Mouse (Mus musculus): Measurements from ENCODE around the gene Gstm7. TPM values are rescaled to one million over a fixed set of nuclear protein-coding genes. Genes with fewer than 3 reads are reported as not detected.
"Not testable (repeated sequence)": the region's sequence is repeated elsewhere in the genome, so short reads cannot be mapped to it uniquely, and the experiment has no call there.

The Gstm7 gene
- polyA plus RNA-seq, 1 experiment from 2014 or later = 14.6 TPM

- WGBS = 51% methylated on average over 11 of the region's 11 CpGs
- H3K4me1 ChIP-seq = peaks cover 11% of the 10 kb centered on the region
- no peak overlapping the region for H3K4me3 ChIP-seq
- no peak overlapping the region for H3K27ac ChIP-seq (replicated peaks)
- peaks cover 17% of the 10 kb centered on the region for H3K36me3 ChIP-seq
- H3K4me2 ChIP-seq = no peak overlapping the region
- no peak overlapping the region for H3K9ac ChIP-seq
- H3K27me3 ChIP-seq (replicated peaks) = no peaks in the 10 kb centered on the region
- ATAC-seq (ENCODE audit: extremely low read depth, insufficient number of reproducible peaks, low FRiP score, low TSS enrichment) = no peak
- no peaks in the 10 kb centered on the region for H3K9me3 ChIP-seq
These were observed 30.5 kb downstream of the Gstm7 start for GRCm38 (mm10) chr3:107900955-107901673.

- Histone ChIP-seq H3K27ac (replicated peaks) (no peak overlapping the region), H3K27me3 (replicated peaks) (no peaks in the 10 kb centered on the region), H3K9me3 (no peaks in the 10 kb centered on the region), H3K9ac (no peak overlapping the region), H3K4me3 (no peak overlapping the region), H3K4me2 (no peak overlapping the region), H3K4me1 (peaks cover 18% of the 10 kb centered on the region), H3K36me3 (peaks cover 17% of the 10 kb centered on the region)
- ATAC-seq (ENCODE audit: extremely low read depth, insufficient number of reproducible peaks, low FRiP score, low TSS enrichment) = no peak
- 88% methylated on average over 13 of the region's 13 CpGs for WGBS
These were observed 32.9 kb downstream of the Gstm7 start for GRCm38 (mm10) chr3:107898691-107899090.

- Histone ChIP-seq H3K27me3 (replicated peaks) (no peaks in the 10 kb centered on the region), H3K4me2 (peak within 1 kb of the TSS; percentile 90), H3K9me3 (no peaks in the 10 kb centered on the region), H3K36me3 (peaks cover 20% of the 10 kb centered on the region), H3K9ac (peak within 1 kb of the TSS; percentile 90), H3K4me3 (peak within 1 kb of the TSS; percentile 83), H3K27ac (replicated peaks) (peak within 1 kb of the TSS; percentile 85), H3K4me1 (peaks cover 13% of the 10 kb centered on the region)
- 8% methylated on average over 40 of the region's 40 CpGs for WGBS
- ATAC-seq (ENCODE audit: extremely low read depth, insufficient number of reproducible peaks, low FRiP score, low TSS enrichment) = peak; percentile 84
These were observed 35.7 kb downstream of the Gstm7 start, which contains the start of gene Gstm5 for GRCm38 (mm10) chr3:107895720-107896569. TSS of gene Gstm5 (plus strand) at chr3:107895821.

- Histone ChIP-seq H3K9me3 (no peaks in the 10 kb centered on the region), H3K27me3 (replicated peaks) (no peaks in the 10 kb centered on the region), H3K4me1 (peaks cover 10% of the 10 kb centered on the region), H3K4me2 (peak overlapping the region; percentile 90), H3K9ac (peak overlapping the region; percentile 90), H3K36me3 (peaks cover 20% of the 10 kb centered on the region), H3K4me3 (peak overlapping the region; percentile 83), H3K27ac (replicated peaks) (no peak overlapping the region)
- 5% methylated on average over 6 of the region's 6 CpGs for WGBS
- no peak for ATAC-seq (ENCODE audit: extremely low read depth, insufficient number of reproducible peaks, low FRiP score, low TSS enrichment)
These were observed 36.4 kb downstream of the Gstm7 start for GRCm38 (mm10) chr3:107895194-107895719.

- H3K27me3 ChIP-seq (replicated peaks); H3K9me3 ChIP-seq; ATAC-seq (ENCODE audit: extremely low read depth, insufficient number of reproducible peaks, low FRiP score, low TSS enrichment); H3K4me2 ChIP-seq; H3K4me1 ChIP-seq; H3K4me3 ChIP-seq; H3K9ac ChIP-seq; H3K27ac ChIP-seq (replicated peaks); H3K36me3 ChIP-seq: not testable (repeated sequence)
- WGBS = 73% methylated on average over 2 of the region's 2 CpGs
These were observed 42.4 kb downstream of the Gstm7 start for GRCm38 (mm10) chr3:107889236-107889635.

- no peak for ATAC-seq (ENCODE audit: extremely low read depth, insufficient number of reproducible peaks, low FRiP score, low TSS enrichment)
- H3K9me3 ChIP-seq = no peaks in the 10 kb centered on the region
- H3K9ac ChIP-seq = no peak overlapping the region
- no peak overlapping the region for H3K4me3 ChIP-seq
- H3K4me2 ChIP-seq = no peak overlapping the region
- no peaks in the 10 kb centered on the region for H3K4me1 ChIP-seq
- WGBS = 77% methylated on average over 9 of the region's 9 CpGs
- no peaks in the 10 kb centered on the region for H3K36me3 ChIP-seq
- no peak overlapping the region for H3K27ac ChIP-seq (replicated peaks)
- H3K27me3 ChIP-seq (replicated peaks) = peaks cover 6% of the 10 kb centered on the region; the same call in 1 of the 2 replicates
These were observed 43.7 kb downstream of the Gstm7 start for GRCm38 (mm10) chr3:107887674-107888495.

- H3K4me3 ChIP-seq = no peak overlapping the region
- H3K36me3 ChIP-seq = no peaks in the 10 kb centered on the region
- no peak overlapping the region for H3K9ac ChIP-seq
- H3K9me3 ChIP-seq = no peaks in the 10 kb centered on the region
- ATAC-seq (ENCODE audit: extremely low read depth, insufficient number of reproducible peaks, low FRiP score, low TSS enrichment) = no peak
- 59% methylated on average over 12 of the region's 12 CpGs for WGBS
- H3K4me2 ChIP-seq = no peak overlapping the region
- no peaks in the 10 kb centered on the region for H3K27me3 ChIP-seq (replicated peaks)
- H3K4me1 ChIP-seq = peaks cover 4% of the 10 kb centered on the region
- H3K27ac ChIP-seq (replicated peaks) = no peak overlapping the region
These were observed 53.6 kb downstream of the Gstm7 start for GRCm38 (mm10) chr3:107877747-107878736.

- no peak within 1 kb of the TSS for H3K4me2 ChIP-seq
- 0 out of 2 replicates have a peak, but pooled peaks have one; percentile 6 for ATAC-seq (ENCODE audit: extremely low read depth, insufficient number of reproducible peaks, low FRiP score, low TSS enrichment)
- H3K4me3 ChIP-seq = no peak within 1 kb of the TSS
- no peaks in the 10 kb centered on the region for H3K9me3 ChIP-seq
- 79% methylated on average over 5 of the region's 5 CpGs for WGBS
- no peaks in the 10 kb centered on the region for H3K36me3 ChIP-seq
- no peaks in the 10 kb centered on the region for H3K27me3 ChIP-seq (replicated peaks)
- H3K27ac ChIP-seq (replicated peaks) = no peak within 1 kb of the TSS
- no peak within 1 kb of the TSS for H3K9ac ChIP-seq
- peaks cover 4% of the 10 kb centered on the region for H3K4me1 ChIP-seq
These were observed 54.6 kb downstream of the Gstm7 start, which contains the start of gene Eps8l3 for GRCm38 (mm10) chr3:107877005-107877404. TSS of gene Eps8l3 (plus strand) at chr3:107877229.
